Mouse (Mus musculus) WW6 (cell line): ENCODE results near the gene C530008M17Rik.

Experiments
- DNase-seq: peaks from one replicate; pipeline ENCODE4 v3.0.0-alpha.2; 2013; ENCODE audit warnings: low read depth, low spot score

Gene C530008M17Rik

DNA sequence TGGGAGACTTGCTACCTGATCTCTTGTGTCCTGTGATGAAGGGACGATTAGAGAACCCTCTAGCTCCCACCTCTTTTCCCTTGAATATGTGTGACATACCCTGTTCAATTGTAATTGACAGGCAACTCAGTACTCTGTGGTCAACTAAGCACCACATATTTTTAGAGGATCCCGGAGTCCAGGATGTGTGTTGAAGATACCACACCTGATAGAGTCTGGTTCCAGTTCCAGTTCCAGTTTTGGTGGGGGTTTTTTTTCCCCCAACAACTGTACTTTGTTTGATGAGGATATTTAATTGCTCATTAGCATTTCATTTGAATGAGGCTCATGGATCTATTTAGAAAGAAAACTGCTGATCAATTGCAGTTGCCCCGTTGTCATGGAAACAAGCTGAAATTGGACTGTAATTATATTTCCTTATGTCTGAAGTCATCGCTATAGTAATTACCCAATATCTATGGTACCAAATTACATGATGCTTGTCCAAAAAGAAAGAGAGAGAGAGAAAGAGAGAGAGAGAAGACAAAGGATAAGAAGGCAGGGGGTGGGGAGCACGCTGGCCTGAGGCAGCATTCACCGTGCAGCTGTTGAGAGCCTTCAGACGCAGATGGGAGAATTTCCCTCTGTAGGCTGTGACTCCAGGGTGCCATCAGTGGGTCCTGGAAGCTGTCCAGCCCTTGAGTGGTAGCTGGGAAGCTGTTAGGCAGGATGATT is 172.4 kb downstream of the C530008M17Rik start:
- DNase-seq, result no peak

- DNase-seq, result no peak
Observed at GRCm38 (mm10) chr5:76832529-76833210, 176.4 kb downstream of the C530008M17Rik start.

GRCm38 (mm10) chr5:76837018-76837417 is 180.7 kb downstream of the C530008M17Rik start:
- DNase-seq, result no peak

GRCm38 (mm10) chr5:76839786-76840185 is 183.5 kb downstream of the C530008M17Rik start:
- DNase-seq, result no peak

DNA sequence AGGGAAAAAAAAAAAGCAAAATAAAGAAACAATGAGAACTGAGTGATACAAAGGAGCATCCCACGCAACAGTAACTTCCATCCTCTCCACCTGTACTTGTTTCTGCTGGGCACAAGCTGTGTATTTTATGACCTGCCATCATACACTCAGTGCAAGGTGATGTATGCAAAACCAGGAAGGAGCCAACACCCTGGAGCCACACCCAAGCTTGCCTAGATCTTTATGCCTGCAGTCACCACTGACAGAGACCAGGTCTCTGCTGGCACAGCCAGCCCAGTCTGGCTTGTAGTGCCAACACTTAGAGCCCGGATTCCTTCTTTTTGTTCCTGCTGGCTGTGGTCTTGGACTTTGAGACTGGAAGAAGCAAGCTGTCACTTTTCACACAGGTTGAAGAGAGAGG is 185.5 kb downstream of the C530008M17Rik start:
- DNase-seq, result no peak

- no peak for DNase-seq
Observed at GRCm38 (mm10) chr5:76843448-76843847, 187.1 kb downstream of the C530008M17Rik start.

DNA sequence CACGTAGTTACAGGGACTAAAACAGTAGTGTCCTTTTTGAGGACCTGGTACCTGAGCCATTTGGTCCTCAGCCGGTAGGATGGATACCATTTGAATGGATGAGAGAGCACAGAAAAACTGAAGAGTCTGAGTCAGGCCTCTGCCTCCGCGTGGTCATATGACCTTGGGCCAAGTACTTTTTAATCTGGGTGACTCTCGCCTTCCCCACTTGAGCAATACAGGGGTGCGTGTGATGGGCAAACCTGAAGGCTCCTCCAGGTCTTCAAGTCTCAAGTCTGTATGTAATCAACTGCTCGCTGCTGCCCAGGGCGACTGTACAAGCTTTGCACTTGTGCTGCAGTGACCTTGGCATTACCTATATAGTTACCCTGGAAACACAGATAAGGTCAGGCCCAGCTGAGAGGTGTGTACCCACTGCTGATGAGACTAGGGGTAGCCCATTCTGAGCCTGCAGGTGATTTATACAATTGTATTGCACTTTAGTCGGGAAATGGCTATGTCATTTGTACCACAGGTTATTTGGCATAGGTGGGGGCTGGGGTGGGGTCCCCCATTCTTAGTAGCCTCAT is 187.6 kb downstream of the C530008M17Rik start:
- no peak for DNase-seq

- DNase-seq, result no peak
Observed at GRCm38 (mm10) chr5:76844618-76845186, 188.4 kb downstream of the C530008M17Rik start.

GRCm38 (mm10) chr5:76847106-76847505 is 190.8 kb downstream of the C530008M17Rik start:
- no peak for DNase-seq

- no peak for DNase-seq
Observed at GRCm38 (mm10) chr5:76851316-76851715, 195.0 kb downstream of the C530008M17Rik start.

DNA sequence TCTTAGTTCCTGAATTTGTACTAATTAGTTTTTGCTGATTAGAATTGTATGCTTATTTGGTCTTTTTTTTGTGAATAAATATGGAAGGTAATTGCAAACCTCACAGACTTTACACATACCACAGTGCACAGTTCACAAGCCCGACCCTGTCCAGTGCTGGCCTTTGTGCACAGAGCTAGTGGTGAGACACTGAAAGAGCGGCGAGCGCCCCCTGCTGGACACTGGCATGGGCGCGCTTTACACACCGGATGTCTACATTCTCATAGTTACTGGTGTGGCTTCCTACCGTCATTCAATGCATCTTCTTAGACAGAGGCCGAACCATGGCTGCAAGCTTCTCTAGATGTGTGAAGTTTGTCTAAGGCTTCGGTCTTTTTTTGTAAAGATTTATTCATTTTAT is 197.2 kb downstream of the C530008M17Rik start:
- DNase-seq, result no peak

- DNase-seq, result no peak
Observed at GRCm38 (mm10) chr5:76855829-76856600, 199.7 kb downstream of the C530008M17Rik start.

- DNase-seq, result no peak
Observed at GRCm38 (mm10) chr5:76857103-76858015, 201.0 kb downstream of the C530008M17Rik start.

- DNase-seq, result no peak
Observed at GRCm38 (mm10) chr5:76858444-76858843, 202.1 kb downstream of the C530008M17Rik start.

DNA sequence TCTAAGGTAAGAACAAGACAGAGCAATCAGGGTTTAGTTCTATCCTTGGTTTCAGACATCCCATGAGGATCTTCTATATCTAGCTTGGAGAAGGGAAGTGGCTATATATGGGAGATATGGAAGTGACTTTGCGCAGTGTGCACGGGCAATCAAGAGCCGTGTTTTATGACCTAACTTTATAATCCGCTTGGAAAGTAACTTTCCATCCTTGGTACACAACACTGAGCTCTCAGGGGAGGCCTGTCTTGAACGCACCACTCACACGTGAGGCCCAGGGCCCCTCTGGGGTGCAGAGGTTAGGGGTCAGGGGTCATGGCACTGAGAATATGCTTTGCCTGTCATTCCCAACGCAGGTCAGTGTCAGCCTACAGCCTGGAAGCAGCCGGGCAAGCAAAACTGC is 210.5 kb downstream of the C530008M17Rik start:
- no peak for DNase-seq

- DNase-seq, result no peak
Observed at GRCm38 (mm10) chr5:76868693-76869286, 212.5 kb downstream of the C530008M17Rik start.

GRCm38 (mm10) chr5:76869553-76869952 is 213.2 kb downstream of the C530008M17Rik start:
- no peak for DNase-seq

- no peak for DNase-seq
Observed at GRCm38 (mm10) chr5:76876106-76876758, 219.9 kb downstream of the C530008M17Rik start.

DNA sequence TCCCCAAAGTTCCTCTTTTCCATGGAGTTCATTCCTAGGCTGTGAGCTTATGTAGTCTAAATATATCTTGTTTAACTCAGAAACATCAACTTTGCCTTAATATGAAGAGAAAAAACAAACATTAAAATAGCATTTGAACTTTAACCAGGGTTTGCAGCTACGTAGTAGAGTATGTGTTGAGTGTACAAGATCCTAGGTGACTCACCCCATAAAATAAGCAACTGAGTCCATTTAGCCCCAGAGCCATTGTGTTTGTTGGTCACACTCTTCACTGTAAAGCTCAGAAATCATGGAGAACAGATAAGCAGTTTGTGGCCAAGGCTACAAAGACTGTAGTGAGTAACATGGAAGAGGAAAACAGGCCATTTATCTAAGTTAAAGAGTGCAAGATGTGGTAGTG is 227.8 kb downstream of the C530008M17Rik start:
- DNase-seq, result no peak

DNA sequence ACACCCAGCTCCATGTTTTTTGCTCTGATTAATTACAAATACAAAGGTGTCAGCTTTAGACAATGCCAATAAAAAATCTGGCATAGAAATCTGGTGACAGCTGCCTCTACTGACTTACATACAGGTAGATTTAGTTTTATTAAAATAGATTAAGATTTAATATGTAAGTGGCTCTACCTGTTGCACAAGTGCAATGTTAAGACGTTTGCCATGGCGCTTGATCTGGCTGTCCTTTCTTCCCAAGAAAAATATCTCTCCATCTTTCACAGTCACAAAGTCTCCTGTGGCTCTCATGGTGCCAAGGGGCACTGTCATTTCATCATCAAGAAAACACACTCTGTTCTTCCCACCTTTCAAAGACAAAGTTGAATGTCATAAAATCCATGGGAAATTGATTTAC is 230.7 kb downstream of the C530008M17Rik start:
- DNase-seq, result no peak
